Mouse (Mus musculus): ENCODE measurements around the gene Sytl3. TPM values are rescaled to one million over a fixed set of nuclear protein-coding genes. Genes with fewer than 3 reads are reported as not detected.
"Not testable (repeated sequence)": the region's sequence is repeated elsewhere in the genome, so short reads cannot be mapped to it uniquely, and the experiment has no call there.

The Sytl3 gene
- polyA plus RNA-seq, 1 experiment from 2014 or later, result 0.42 TPM

DNA sequence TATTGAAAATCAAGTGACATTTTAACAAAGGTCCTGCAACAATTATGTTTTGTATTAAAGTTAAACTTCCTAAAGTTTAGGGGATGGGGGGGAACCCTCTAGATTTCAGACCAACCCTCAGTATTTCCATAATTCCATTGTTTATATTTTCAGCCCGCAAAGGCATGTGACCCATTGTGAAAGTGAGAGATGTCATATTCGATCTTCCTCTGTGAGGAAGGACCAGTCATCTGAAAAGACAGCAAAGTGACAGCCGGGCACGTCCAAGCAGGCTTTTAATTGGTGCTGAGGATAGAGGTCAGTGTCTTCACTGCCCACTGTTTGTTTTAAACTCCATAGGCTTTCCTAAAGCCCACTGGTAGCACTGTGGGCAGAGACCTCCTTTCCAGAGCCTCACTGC, 22.8 kb downstream of the Sytl3 start:
- H3K9ac ChIP-seq; H3K4me1 ChIP-seq; H3K27me3 ChIP-seq; H3K9me3 ChIP-seq; H3K27ac ChIP-seq; ATAC-seq (ENCODE audit: insufficient number of reproducible peaks, low FRiP score, low TSS enrichment, low read depth); H3K36me3 ChIP-seq; H3K4me2 ChIP-seq; H3K4me3 ChIP-seq: not testable (repeated sequence)
- WGBS, result 80% methylated on average over 4 of the region's 4 CpGs

- not testable (repeated sequence) for H3K27ac ChIP-seq; ATAC-seq (ENCODE audit: insufficient number of reproducible peaks, low FRiP score, low TSS enrichment, low read depth); H3K36me3 ChIP-seq; H3K9ac ChIP-seq; H3K4me2 ChIP-seq; H3K27me3 ChIP-seq; H3K4me1 ChIP-seq; H3K4me3 ChIP-seq; H3K9me3 ChIP-seq
- WGBS, result 91% methylated on average over 1 of the region's 5 CpGs
These were observed 24.8 kb downstream of the Sytl3 start for GRCm38 (mm10) chr17:6683702-6684101.

DNA sequence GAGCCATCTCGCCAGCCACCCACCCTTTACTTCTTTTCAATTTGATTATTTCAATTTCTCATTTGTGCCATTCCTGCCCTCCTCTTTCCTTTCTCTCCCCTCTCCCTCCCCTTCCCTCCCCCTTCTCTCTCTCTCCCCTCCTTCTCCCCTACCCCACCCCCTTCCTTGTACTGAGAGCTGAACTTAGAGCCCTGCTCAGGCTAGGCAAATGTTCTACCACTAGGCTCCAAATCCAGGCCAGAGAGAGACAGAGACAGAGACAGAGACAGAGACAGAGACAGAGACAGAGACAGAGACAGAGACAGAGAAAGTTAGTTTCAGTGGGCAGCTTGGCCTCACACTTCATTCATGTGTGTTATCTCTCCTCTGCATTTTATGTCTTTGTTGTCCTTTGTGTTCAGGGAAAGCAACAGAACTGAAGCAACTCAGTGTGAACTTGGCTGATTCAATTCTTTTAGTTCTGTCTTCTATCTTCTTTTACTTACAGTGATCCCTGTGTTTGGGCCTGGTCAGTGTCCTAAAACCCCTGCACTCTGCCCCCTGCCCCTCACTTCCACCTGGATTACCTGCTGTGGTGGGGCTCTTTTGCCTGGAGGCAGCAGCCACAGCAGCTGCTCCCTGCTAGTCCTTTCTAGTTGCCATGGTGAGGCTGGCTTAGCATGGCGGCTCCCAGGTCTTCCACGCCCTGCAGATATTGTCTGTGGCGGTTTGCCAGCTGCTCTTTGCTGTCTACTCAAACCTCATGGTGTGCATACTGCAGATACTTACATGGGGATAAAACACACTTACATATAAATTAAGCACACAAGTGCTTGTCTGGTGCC, 25.8 kb downstream of the Sytl3 start:
- H3K4me1 ChIP-seq, H3K27ac ChIP-seq, H3K36me3 ChIP-seq, H3K27me3 ChIP-seq, H3K9ac ChIP-seq, H3K9me3 ChIP-seq, H3K4me3 ChIP-seq, H3K4me2 ChIP-seq: not testable (repeated sequence)
- peak; percentile 64; the same call in 1 of the 2 replicates for ATAC-seq (ENCODE audit: insufficient number of reproducible peaks, low FRiP score, low TSS enrichment, low read depth)
- WGBS, result no CpG with 5 or more reads among the region's 4 CpGs

DNA sequence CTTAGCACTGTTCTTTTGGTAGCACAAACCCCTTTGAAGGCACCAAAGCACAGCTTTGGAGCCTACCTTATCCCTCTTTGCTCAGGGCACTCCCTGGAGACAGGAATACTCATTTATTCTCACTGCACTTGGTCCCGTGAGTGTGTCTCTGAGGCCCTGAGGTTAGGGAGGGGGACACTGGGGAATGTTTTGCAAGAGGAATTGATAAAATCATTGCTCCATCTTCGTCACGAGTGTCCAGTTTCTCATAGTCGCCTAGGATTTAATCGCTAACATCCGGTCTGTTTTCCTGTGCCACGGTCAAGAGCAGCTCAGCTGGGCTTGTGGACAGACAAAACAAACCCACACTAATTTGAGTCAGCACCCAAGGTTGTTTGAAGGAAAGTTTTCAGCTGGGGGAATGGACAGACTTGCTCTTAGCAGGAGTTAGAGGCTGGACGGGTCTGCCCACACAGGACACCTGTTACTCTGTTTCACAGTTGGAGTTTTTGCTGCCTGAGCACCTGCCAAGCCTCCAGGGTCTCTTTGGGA, 26.5 kb downstream of the Sytl3 start:
- not testable (repeated sequence) for ATAC-seq (ENCODE audit: insufficient number of reproducible peaks, low FRiP score, low TSS enrichment, low read depth)
- WGBS, result 39% methylated on average over 5 of the region's 8 CpGs

DNA sequence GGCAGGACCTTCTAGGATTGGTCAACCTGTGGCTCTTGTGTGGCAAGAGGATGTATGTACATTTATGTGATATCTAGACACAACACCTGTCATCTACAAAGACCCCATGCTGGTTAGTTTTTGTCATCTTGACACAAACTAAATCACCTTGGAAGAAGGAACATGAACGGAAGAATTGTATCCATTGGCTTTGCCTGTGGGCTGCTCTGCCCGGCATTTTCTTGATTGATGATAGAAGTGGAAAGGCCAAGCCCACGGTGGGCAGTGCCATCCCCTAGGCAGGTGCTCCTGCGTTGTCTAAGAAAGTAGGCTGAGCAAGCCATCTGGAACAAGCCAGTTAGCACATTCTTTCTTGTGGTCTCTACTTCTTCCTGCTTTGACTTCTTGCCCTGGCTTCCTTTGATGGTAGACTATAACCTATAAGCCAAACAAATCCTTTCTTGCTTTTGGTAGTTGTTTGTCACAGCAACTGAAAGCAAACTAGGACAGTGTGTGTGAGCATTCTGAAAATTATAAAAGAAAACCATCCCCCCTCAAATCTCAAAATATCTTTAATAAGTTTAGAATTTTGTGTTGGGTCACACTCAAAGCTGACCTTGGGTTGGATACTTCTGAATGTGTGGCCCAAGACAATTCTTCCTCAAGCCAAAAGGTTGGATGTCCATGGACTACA, 27.5 kb downstream of the Sytl3 start:
- not testable (repeated sequence) for H3K9ac ChIP-seq; H3K27ac ChIP-seq; H3K27me3 ChIP-seq; ATAC-seq (ENCODE audit: insufficient number of reproducible peaks, low FRiP score, low TSS enrichment, low read depth); H3K36me3 ChIP-seq; H3K4me2 ChIP-seq; H3K4me3 ChIP-seq; H3K4me1 ChIP-seq; H3K9me3 ChIP-seq
- 94% methylated on average over 3 of the region's 4 CpGs for WGBS

More for the DNA sequence above, 26.5 kb downstream of the Sytl3 start:
- not testable (repeated sequence) for H3K4me2 ChIP-seq, H3K27me3 ChIP-seq, H3K9ac ChIP-seq, H3K4me1 ChIP-seq, H3K27ac ChIP-seq, H3K36me3 ChIP-seq, H3K9me3 ChIP-seq, H3K4me3 ChIP-seq

DNA sequence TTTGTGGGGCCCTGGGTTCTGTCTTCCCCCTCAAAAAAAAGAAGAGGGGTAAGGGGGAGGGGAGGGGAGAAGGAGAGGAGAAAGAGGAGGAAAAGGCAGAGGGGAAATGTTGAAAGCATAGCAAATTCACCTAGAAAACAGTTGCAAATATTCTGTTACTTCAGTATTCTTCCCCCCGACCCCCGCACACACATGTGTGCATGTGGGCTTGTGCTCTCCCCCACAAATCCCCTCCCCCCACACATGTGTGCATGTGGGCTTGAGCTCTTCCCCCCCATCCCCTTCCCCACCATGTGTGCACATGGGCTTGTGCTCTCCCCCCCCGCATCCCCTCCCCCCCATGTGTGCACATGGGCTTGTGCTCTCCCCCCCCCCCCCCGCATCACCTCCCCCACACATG, 30.5 kb downstream of the Sytl3 start:
- H3K4me1 ChIP-seq; H3K4me3 ChIP-seq; ATAC-seq (ENCODE audit: insufficient number of reproducible peaks, low FRiP score, low TSS enrichment, low read depth); H3K9me3 ChIP-seq; H3K27me3 ChIP-seq; H3K36me3 ChIP-seq; H3K9ac ChIP-seq; H3K27ac ChIP-seq; H3K4me2 ChIP-seq: not testable (repeated sequence)
- 91% methylated on average over 2 of the region's 4 CpGs for WGBS

DNA sequence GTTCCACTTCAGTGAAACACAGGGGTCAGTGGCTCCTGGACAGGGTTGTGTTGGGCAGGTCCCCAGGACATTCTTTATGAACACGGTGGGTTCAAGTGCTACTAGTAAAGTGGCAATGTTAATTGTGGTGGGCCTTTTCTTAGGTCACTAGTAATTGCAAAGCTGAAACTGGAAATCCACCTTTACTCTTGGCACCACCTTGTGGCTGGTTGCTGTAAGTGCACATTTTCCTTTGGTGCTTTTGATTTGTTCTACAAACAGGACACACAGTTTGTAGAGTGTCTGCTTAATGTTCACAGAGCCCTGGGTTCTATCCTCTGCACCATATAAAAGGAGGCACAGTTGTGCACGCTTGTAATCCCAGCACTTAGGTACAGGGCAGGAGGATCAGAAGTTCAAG, 32.7 kb downstream of the Sytl3 start:
- not testable (repeated sequence) for H3K27me3 ChIP-seq; H3K36me3 ChIP-seq; H3K9me3 ChIP-seq; H3K9ac ChIP-seq; ATAC-seq (ENCODE audit: insufficient number of reproducible peaks, low FRiP score, low TSS enrichment, low read depth); H3K27ac ChIP-seq; H3K4me2 ChIP-seq; H3K4me3 ChIP-seq; H3K4me1 ChIP-seq
- 12% methylated on average over 2 of the region's 2 CpGs for WGBS

DNA sequence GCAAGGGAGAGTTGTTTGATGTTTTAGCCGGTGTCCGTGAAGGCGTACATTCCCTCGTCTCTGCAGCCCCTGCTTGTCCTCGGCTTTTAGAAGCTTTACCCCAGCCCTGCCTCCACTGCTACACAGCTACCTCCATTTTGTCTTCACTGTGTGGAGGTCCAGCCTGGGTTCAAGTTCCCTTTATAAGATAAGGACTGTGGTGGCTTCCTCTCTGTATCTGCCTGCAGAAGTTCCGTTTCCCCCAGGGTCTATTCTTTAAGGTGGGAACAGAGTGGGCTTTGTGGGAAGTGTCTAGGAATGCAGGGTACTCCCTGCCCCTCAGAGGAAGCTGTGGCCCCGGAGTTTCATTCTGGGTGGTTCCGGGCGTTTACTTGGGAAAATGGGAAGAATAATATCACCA, 36.8 kb downstream of the Sytl3 start:
- not testable (repeated sequence) for H3K9ac ChIP-seq; H3K4me1 ChIP-seq; H3K4me3 ChIP-seq; ATAC-seq (ENCODE audit: insufficient number of reproducible peaks, low FRiP score, low TSS enrichment, low read depth); H3K9me3 ChIP-seq; H3K27me3 ChIP-seq; H3K36me3 ChIP-seq; H3K4me2 ChIP-seq; H3K27ac ChIP-seq
- 77% methylated on average over 9 of the region's 9 CpGs for WGBS

- not testable (repeated sequence) for H3K4me1 ChIP-seq; H3K27me3 ChIP-seq; H3K36me3 ChIP-seq; ATAC-seq (ENCODE audit: insufficient number of reproducible peaks, low FRiP score, low TSS enrichment, low read depth); H3K9me3 ChIP-seq; H3K4me3 ChIP-seq; H3K27ac ChIP-seq; H3K4me2 ChIP-seq; H3K9ac ChIP-seq
- 49% methylated on average over 8 of the region's 8 CpGs for WGBS
These were observed 37.6 kb downstream of the Sytl3 start for GRCm38 (mm10) chr17:6696521-6696920.

GRCm38 (mm10) chr17:6697224-6697775, 38.4 kb downstream of the Sytl3 start:
- not testable (repeated sequence) for H3K4me1 ChIP-seq; H3K27ac ChIP-seq; ATAC-seq (ENCODE audit: insufficient number of reproducible peaks, low FRiP score, low TSS enrichment, low read depth); H3K9me3 ChIP-seq; H3K36me3 ChIP-seq; H3K27me3 ChIP-seq; H3K4me2 ChIP-seq; H3K4me3 ChIP-seq; H3K9ac ChIP-seq
- WGBS, result 28% methylated on average over 4 of the region's 4 CpGs

GRCm38 (mm10) chr17:6699502-6699901, 40.6 kb downstream of the Sytl3 start:
- 89% methylated on average over 9 of the region's 9 CpGs for WGBS
- not testable (repeated sequence) for H3K4me2 ChIP-seq; H3K36me3 ChIP-seq; ATAC-seq (ENCODE audit: insufficient number of reproducible peaks, low FRiP score, low TSS enrichment, low read depth); H3K27me3 ChIP-seq; H3K27ac ChIP-seq; H3K4me1 ChIP-seq; H3K4me3 ChIP-seq; H3K9ac ChIP-seq; H3K9me3 ChIP-seq

DNA sequence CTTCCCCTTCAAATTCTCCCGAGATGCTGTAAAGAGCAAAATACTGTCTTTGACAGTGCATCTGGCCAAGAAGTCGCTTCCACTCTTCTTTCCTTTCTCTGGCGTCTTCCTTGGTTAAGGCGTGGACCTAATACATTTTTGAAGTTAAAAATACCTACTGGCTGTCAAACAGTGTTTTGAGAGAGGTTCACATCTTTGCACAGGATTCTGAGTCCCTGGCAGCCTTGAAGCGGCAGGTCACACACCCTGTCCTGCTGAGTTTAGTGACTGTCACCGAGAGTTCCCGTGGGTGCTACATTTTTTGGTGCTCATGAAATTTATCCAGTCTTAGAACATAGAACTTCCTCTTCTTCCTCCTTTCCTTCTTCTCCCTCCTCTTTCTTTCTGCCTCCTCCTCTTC, 41.2 kb downstream of the Sytl3 start:
- H3K9ac ChIP-seq; H3K9me3 ChIP-seq; H3K27me3 ChIP-seq; H3K27ac ChIP-seq; H3K4me3 ChIP-seq; H3K36me3 ChIP-seq; H3K4me2 ChIP-seq; ATAC-seq (ENCODE audit: insufficient number of reproducible peaks, low FRiP score, low TSS enrichment, low read depth); H3K4me1 ChIP-seq: not testable (repeated sequence)
- WGBS, result 71% methylated on average over 5 of the region's 7 CpGs

Measured in limb, embryonic 15.5 days (tissue).